18 mouse cellular contexts compared by ENCODE assay signal in genomic region chr5:68618451-68618850, GRCm38 (mm10).
"Had no signal": no experiment of that assay in that cellular context is flagged by ENCODE, and none has a peak within 500 bp of the region (broad histone marks: within the 10 kb centered on the region; RNA-seq: fewer than 3 reads in every experiment).

No protein-coding gene starts in this region.

- ATAC-seq: liver, postnatal 0 days; lung, postnatal 0 days had no signal

- H3K4me1 ChIP-seq: limb, embryonic 12.5 days; limb, embryonic 15.5 days; midbrain, embryonic 12.5 days; stomach, embryonic 15.5 days had no signal

- H3K4me3 ChIP-seq: limb, embryonic 12.5 days; limb, embryonic 15.5 days; midbrain, embryonic 12.5 days; stomach, embryonic 15.5 days had no signal

- H3K9ac ChIP-seq: limb, embryonic 12.5 days; limb, embryonic 15.5 days; liver, embryonic 14.5 days; liver, postnatal 0 days; lung, embryonic 14.5 days; midbrain, embryonic 12.5 days; stomach, embryonic 15.5 days had no signal

- H3K4me2 ChIP-seq: limb, embryonic 12.5 days; limb, embryonic 15.5 days; liver, embryonic 11.5 days; lung, embryonic 14.5 days; midbrain, embryonic 12.5 days; stomach, embryonic 15.5 days had no signal

- H3K27ac ChIP-seq: limb, embryonic 12.5 days; limb, embryonic 15.5 days; liver, embryonic 14.5 days; macrophage; midbrain, embryonic 12.5 days; stomach, embryonic 15.5 days had no signal

- H3K36me3 ChIP-seq: limb, embryonic 12.5 days; limb, embryonic 15.5 days; midbrain, embryonic 12.5 days; stomach, embryonic 15.5 days had no signal

- H3K9me3 ChIP-seq: limb, embryonic 12.5 days; limb, embryonic 15.5 days; midbrain, embryonic 12.5 days; stomach, embryonic 15.5 days had no signal

- DNase-seq: kidney, adult 9 months; kidney, postnatal 14 days; kidney, postnatal 4 days; left cerebral cortex, postnatal 4 days; liver, postnatal 0 days; lung, embryonic 14.5 days; right cerebral cortex, postnatal 25 days; spleen, adult 18-20 months; thymus, adult 18-20 months; thymus, postnatal 36 days had no signal

- H3K27me3 ChIP-seq: limb, embryonic 12.5 days; limb, embryonic 15.5 days; midbrain, embryonic 12.5 days; stomach, embryonic 15.5 days had no signal
